Mouse (Mus musculus): ENCODE measurements around the gene Tubgcp5. TPM values are rescaled to one million over a fixed set of nuclear protein-coding genes. Genes with fewer than 3 reads are reported as not detected.
"Not testable (repeated sequence)": the region's sequence is repeated elsewhere in the genome, so short reads cannot be mapped to it uniquely, and the experiment has no call there.

The Tubgcp5 gene
- polyA plus RNA-seq (2016; fragmentation: Nextera tagmentation; extraction: Ambion mirVana), result 45.0 and 45.8 TPM in 2 replicates

DNA sequence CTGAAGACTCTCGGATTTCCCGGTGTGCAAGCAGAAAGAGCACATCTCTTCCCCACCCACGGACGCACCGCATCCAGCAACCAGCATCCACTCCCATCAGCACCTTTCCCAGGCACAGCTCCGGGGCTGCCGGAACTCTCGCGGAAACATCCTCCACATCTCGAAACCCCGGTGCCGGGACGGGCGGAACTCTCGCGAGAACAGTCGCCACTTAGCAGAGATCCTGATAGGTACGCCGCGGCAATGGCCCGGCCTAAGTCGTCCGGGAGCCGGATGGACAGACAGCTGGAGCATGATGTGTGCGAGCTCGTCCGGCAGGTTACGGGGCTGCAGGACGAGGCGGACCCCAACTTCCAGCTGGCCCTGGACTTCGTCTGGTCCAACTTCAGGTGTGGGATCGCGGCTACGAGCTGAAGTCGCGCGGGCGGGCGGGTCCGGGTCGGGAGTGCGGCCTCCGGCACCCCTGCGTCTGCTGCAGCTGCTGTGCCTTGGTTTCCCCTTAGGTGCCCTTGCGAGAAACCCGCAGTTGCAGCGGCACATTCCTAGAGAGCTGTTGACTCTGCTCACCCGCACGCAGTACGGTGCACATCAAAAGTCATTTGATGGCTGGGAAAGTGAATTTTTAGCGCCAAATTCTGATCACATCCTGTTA lies at the start of gene Tubgcp5:
Gene Tubgcp5, plus strand, starts transcription at position 203 of the 652 bp plus-strand sequence.
- H3K4me1 ChIP-seq, result peaks cover 14% of the 10 kb centered on the region
- WGBS, result under 1% methylated on average over 51 of the region's 51 CpGs
- H3K36me3 ChIP-seq, result peaks cover 29% of the 10 kb centered on the region
- no peaks in the 10 kb centered on the region for H3K9me3 ChIP-seq
- no peaks in the 10 kb centered on the region for H3K27me3 ChIP-seq
- peak within 1 kb of the TSS; percentile 81 for H3K4me3 ChIP-seq
- H3K27ac ChIP-seq (replicated peaks), result peak within 1 kb of the TSS; percentile 78
- ATAC-seq (ENCODE audit: low FRiP score, low read depth), result peak; percentile 99
- peak within 1 kb of the TSS; percentile 88 for H3K9ac ChIP-seq (replicated peaks)
- peak within 1 kb of the TSS; percentile 66 for H3K4me2 ChIP-seq (replicated peaks)

DNA sequence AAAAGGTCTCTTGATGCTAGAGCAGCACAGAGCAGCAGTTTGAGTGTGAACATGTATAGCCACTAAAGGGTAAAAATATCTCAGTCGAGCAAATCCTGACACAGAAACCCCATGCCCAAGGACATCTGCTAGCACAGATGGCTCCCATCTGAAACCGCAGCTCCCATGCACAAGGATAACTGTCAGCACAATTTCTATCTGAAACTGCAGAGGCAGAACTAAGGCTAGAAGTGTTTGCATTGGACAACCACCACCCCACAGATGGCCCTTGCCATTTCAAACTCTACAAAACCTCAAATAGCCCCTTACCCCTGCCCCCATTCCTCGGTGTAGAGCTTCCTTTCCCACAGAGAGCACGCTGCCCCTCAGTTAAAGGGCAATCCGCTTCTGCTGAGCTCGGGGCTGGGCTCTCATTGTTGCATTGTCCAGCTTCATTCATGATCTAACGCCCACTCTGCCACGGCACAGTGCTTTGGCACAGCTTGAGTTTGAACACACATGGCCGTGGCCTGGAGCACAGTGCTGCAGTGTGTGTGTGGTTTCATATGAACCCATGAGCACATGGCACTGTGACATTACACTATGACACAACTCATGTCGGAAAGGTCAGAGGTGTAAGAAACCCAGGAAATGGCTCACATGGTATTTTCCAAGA lies 49.3 kb upstream of the Tubgcp5 start:
- no peak overlapping the region for H3K4me3 ChIP-seq
- no peaks in the 10 kb centered on the region for H3K36me3 ChIP-seq
- no peak overlapping the region for H3K9ac ChIP-seq (replicated peaks)
- H3K27ac ChIP-seq (replicated peaks), result no peak overlapping the region
- 35% methylated on average over 10 of the region's 10 CpGs for WGBS
- H3K4me2 ChIP-seq (replicated peaks), result no peak overlapping the region
- ATAC-seq (ENCODE audit: low FRiP score, low read depth), result 0 out of 2 replicates have a peak, but pooled peaks have one; percentile 44
- H3K4me1 ChIP-seq, result peaks cover 8% of the 10 kb centered on the region
- H3K9me3 ChIP-seq, result no peaks in the 10 kb centered on the region
- no peaks in the 10 kb centered on the region for H3K27me3 ChIP-seq

DNA sequence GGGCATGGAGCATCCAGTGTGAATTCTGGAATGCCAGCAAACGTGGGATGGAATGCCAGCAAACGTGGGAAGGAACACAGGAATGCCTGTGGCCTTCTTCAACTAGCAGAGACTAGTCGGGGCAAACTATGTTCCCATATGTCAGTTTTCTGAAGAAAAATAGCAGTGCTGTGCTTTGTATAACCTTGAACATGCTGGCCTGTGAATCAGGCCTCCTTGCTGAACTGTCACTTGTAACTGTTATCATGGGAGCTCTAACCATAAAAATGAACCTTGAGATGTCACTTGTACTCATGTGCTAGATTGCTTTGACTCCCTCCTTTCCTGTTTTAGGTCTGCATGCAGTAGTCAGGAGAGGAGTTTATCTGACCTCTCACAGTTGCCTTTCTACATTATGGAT lies 43.1 kb upstream of the Tubgcp5 start:
- Histone ChIP-seq H3K4me3 (no peak overlapping the region), H3K36me3 (no peaks in the 10 kb centered on the region), H3K27ac (replicated peaks) (no peak overlapping the region), H3K9me3 (no peaks in the 10 kb centered on the region), H3K9ac (replicated peaks) (no peak overlapping the region), H3K27me3 (no peaks in the 10 kb centered on the region), H3K4me2 (replicated peaks) (no peak overlapping the region), H3K4me1 (no peaks in the 10 kb centered on the region)
- no peak for ATAC-seq (ENCODE audit: low FRiP score, low read depth)
- WGBS, result 86% methylated on average over 3 of the region's 3 CpGs

DNA sequence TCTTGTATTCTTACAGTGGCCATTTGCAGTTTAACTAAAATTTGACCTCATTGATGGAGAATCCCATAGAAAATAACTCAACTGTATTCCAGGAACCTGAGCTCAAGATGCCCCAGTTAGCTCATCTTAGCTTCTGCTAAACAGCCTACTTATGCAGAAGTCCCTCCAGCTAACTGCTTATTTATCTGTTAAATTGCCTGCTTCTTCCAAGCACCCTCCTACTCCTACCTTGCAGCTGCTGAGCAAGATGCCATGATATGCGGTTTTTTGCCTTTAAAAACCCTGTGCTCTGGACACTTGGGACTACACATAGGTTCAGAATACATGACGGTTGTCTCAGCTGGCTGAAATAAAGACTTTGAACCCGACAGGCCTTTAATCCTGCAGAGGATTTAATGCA lies 34.6 kb upstream of the Tubgcp5 start:
- WGBS, result 52% methylated on average over 3 of the region's 3 CpGs
- H3K27me3 ChIP-seq, result no peaks in the 10 kb centered on the region
- ATAC-seq (ENCODE audit: low FRiP score, low read depth), result no peak
- no peaks in the 10 kb centered on the region for H3K36me3 ChIP-seq
- no peak overlapping the region for H3K27ac ChIP-seq (replicated peaks)
- no peak overlapping the region for H3K4me3 ChIP-seq
- no peak overlapping the region for H3K9ac ChIP-seq (replicated peaks)
- H3K9me3 ChIP-seq, result no peaks in the 10 kb centered on the region
- H3K4me2 ChIP-seq (replicated peaks), result no peak overlapping the region
- H3K4me1 ChIP-seq, result no peaks in the 10 kb centered on the region

DNA sequence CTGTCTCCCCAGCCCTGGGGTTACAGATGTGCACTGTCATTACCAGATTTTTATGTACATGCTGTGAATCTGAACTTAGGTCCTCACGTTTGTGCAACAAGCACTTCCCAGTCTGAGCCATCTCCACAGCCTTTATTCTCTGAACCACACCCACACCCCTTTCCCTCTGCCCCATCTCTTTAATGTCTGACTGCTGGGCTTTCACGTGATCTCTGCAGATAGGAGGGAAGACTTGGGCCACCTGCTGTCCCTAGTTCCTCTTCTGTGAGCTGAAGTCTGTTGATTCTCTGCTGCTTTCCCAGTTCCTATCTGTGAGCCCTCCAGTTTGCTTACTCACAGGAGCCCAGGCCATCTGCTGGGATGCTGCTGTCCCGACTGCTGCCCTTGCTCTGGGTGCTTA lies 26.0 kb upstream of the Tubgcp5 start, which contains the start of gene Siglech:
Gene Siglech, plus strand, starts transcription at position 253 of the 400 bp plus-strand sequence.
- H3K36me3 ChIP-seq, result no peaks in the 10 kb centered on the region
- ATAC-seq (ENCODE audit: low FRiP score, low read depth), result no peak
- no peak within 1 kb of the TSS for H3K4me3 ChIP-seq
- H3K27ac ChIP-seq (replicated peaks), result no peak within 1 kb of the TSS
- no peaks in the 10 kb centered on the region for H3K27me3 ChIP-seq
- no peaks in the 10 kb centered on the region for H3K4me1 ChIP-seq
- 42% methylated on average over 3 of the region's 3 CpGs for WGBS
- no peak within 1 kb of the TSS for H3K9ac ChIP-seq (replicated peaks)
- H3K9me3 ChIP-seq, result no peaks in the 10 kb centered on the region
- no peak within 1 kb of the TSS for H3K4me2 ChIP-seq (replicated peaks)

DNA sequence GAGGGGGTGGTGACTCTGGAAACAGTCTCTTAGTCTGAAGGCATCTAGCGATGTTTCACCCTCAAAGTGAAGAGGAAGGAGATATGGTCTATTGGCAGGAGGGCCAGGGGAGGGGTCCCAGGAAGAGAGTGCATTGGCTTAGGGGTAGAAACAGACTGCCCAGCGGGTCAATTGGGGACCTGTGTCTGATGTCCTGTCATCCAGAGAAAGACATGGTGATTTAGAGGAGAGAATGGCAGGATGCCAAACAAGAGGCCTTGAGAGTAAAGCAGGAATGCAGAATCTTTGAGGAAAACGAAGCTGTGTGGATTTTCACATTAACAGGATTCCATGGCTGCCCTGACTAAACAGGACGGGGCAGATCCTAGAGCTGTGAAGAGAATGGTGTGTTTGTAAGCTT lies 13.9 kb upstream of the Tubgcp5 start:
- no peaks in the 10 kb centered on the region for H3K4me1 ChIP-seq
- no peak for ATAC-seq (ENCODE audit: low FRiP score, low read depth)
- no peak overlapping the region for H3K4me3 ChIP-seq
- no peak overlapping the region for H3K9ac ChIP-seq (replicated peaks)
- no peak overlapping the region for H3K4me2 ChIP-seq (replicated peaks)
- no peaks in the 10 kb centered on the region for H3K27me3 ChIP-seq
- no peaks in the 10 kb centered on the region for H3K9me3 ChIP-seq
- no peak overlapping the region for H3K27ac ChIP-seq (replicated peaks)
- no peaks in the 10 kb centered on the region for H3K36me3 ChIP-seq
- WGBS, result 81% methylated on average over 4 of the region's 4 CpGs

DNA sequence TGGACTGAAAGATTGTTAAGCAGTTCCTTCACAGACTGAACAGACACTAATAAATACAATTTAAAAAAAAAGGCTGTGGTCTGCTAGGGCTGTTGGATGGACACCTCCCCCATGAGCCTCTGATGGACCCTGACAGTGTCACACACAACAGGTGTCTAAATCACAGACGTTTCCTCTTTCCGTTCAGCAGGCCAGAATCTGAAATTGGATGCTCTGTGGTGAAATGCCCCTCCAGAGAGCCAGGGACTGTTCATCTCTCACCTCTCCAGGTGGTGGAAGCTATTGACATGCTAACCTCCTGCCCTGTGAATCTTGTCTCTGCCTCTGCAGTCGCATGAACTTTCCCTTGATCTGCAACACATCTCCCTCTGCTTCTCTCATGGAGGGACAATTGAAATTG lies 11.5 kb upstream of the Tubgcp5 start:
- no peak for ATAC-seq (ENCODE audit: low FRiP score, low read depth)
- no peaks in the 10 kb centered on the region for H3K9me3 ChIP-seq
- H3K27ac ChIP-seq (replicated peaks), result no peak overlapping the region
- no peak overlapping the region for H3K9ac ChIP-seq (replicated peaks)
- H3K27me3 ChIP-seq, result no peaks in the 10 kb centered on the region
- H3K4me3 ChIP-seq, result no peak overlapping the region
- no peaks in the 10 kb centered on the region for H3K36me3 ChIP-seq
- WGBS, result 71% methylated on average over 3 of the region's 3 CpGs
- no peak overlapping the region for H3K4me2 ChIP-seq (replicated peaks)
- no peaks in the 10 kb centered on the region for H3K4me1 ChIP-seq

DNA sequence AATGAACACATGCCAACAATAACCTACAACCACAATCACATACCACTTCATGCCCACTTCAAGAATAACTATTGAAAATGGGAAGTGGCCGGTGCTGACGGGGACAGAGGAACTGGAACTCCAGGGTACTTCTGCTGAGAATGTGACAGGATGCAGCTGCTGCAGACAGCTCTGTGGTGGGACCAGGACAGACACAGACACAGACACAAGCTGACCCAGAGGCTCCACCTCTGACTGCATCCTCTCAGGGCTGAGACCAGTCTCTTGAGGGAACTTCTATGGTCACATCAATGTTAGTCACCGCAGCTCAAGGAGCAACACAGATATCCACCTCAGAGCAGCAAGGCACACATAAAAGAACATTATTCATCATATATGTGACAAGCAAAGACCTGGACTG lies 9.4 kb upstream of the Tubgcp5 start:
- no peaks in the 10 kb centered on the region for H3K27me3 ChIP-seq
- no peak overlapping the region for H3K27ac ChIP-seq (replicated peaks)
- H3K36me3 ChIP-seq, result no peaks in the 10 kb centered on the region
- no peak for ATAC-seq (ENCODE audit: low FRiP score, low read depth)
- no peak overlapping the region for H3K4me2 ChIP-seq (replicated peaks)
- H3K4me1 ChIP-seq, result no peaks in the 10 kb centered on the region
- no peaks in the 10 kb centered on the region for H3K9me3 ChIP-seq
- H3K4me3 ChIP-seq, result no peak overlapping the region
- no peak overlapping the region for H3K9ac ChIP-seq (replicated peaks)
- 85% methylated on average over 3 of the region's 3 CpGs for whole genome bisulfite sequencing

DNA sequence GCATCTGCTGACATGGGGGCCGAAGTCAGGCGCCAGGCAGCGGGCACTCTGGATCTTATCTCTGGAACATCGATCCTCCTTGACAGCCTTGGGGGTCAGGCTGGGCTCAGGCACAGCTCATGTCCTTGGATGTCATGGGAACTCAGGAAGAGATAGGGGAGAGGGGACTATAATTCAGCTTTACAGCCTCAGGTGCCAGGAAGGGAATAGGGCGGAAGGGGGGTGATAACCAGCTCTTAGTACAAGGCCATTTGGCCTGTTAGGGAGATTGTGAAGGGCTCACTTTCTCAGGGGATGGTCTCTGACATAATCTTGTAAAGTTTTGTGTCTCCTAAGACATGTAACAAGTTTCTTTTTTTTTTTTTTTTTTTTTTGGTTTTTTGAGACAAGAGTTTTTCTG lies 3.4 kb upstream of the Tubgcp5 start:
- not testable (repeated sequence) for H3K27ac ChIP-seq (replicated peaks); H3K4me3 ChIP-seq; H3K9me3 ChIP-seq; H3K9ac ChIP-seq (replicated peaks); H3K27me3 ChIP-seq; ATAC-seq (ENCODE audit: low FRiP score, low read depth); H3K36me3 ChIP-seq; H3K4me2 ChIP-seq (replicated peaks)
- peaks cover 14% of the 10 kb centered on the region for H3K4me1 ChIP-seq
- 88% methylated on average over 5 of the region's 5 CpGs for WGBS

DNA sequence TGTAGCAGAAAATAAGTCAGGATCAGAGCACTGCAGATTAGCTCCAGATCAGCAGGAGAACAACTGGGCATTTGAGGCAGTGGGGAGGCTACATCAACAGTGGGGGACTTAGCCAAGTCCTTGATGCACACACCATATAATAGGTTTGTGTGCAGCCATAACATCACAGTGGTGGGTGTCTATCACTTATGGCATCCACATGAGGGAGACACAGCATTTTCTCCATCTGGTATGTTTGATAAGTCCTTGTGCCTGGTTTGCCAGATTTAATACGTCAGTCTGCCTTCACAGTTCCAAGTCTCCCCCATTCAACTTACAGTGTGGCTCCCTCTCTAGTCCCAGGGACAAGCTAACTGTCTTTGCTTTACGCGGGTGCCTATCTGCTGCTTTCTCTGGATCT lies 1.7 kb upstream of the Tubgcp5 start:
- H3K4me1 ChIP-seq, result peaks cover 14% of the 10 kb centered on the region
- 67% methylated on average over 3 of the region's 3 CpGs for WGBS
- no peaks in the 10 kb centered on the region for H3K27me3 ChIP-seq
- no peak overlapping the region for H3K4me3 ChIP-seq
- H3K36me3 ChIP-seq, result peaks cover 14% of the 10 kb centered on the region
- 0 out of 2 replicates have a peak overlapping the region, but pooled peaks have one; percentile 1 for H3K27ac ChIP-seq (replicated peaks)
- H3K9ac ChIP-seq (replicated peaks), result no peak overlapping the region
- no peaks in the 10 kb centered on the region for H3K9me3 ChIP-seq
- H3K4me2 ChIP-seq (replicated peaks), result no peak overlapping the region
- no peak for ATAC-seq (ENCODE audit: low FRiP score, low read depth)

DNA sequence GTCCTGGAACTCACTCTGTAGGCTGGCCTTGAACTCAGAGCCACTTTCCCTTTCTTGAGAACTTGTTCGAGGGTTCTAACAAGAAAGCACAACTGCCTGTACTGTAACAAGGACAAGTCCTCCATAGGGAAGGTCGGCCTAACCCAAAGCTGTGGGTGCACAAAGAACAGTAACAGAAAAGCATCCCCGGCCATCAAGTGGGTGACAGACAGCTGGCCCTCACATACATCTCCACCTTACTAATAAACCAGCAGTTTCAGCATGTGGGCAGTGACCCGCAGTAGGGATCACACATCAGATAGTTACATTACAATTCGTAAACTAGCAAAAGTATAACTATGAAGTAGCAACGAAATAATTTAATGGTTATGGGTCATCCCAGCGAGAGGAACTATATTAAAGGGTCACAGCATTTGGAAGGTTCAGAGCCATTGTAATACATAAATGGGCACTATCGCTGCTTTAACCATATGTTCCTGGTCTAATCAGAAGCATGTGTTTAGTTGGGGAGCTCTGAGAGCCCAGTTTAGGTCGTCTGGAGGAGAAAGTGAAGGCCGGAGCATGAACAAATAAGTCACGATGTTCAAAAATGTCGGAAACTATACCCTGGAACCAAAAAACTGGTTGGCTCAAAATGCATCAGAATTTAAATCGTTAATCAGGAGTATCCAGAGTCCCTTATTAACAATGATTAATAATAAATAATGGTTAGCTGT lies 560 bp upstream of the Tubgcp5 start:
- H3K27me3 ChIP-seq, result no peaks in the 10 kb centered on the region
- peak overlapping the region; percentile 78 for H3K27ac ChIP-seq (replicated peaks)
- H3K4me2 ChIP-seq (replicated peaks), result peak overlapping the region; percentile 66
- WGBS, result 37% methylated on average over 13 of the region's 13 CpGs
- no peaks in the 10 kb centered on the region for H3K9me3 ChIP-seq
- H3K9ac ChIP-seq (replicated peaks), result peak overlapping the region; percentile 88
- H3K36me3 ChIP-seq, result peaks cover 23% of the 10 kb centered on the region
- peak overlapping the region; percentile 81 for H3K4me3 ChIP-seq
- H3K4me1 ChIP-seq, result peaks cover 14% of the 10 kb centered on the region
- peak; percentile 34; the same call in 1 of the 2 replicates for ATAC-seq (ENCODE audit: low FRiP score, low read depth)

DNA sequence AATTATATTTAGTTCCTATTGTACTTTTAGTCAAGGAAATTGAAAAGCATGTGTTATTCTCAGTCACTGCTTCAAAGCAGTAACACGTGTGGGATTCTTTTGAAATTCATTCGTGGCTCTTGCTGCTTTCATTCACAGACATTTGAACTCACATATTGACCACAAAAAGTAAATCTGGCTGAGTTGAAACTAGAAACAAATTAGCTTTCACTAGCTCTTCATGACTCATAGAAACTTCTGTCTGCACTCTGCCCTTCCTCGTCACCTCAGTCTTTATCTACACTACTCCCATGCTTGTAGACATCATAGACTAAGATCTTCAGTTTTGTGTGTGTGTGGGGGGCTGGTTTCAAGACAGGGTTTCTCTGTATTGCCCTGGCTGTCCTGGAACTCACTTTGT lies 6.0 kb downstream of the Tubgcp5 start:
- Histone ChIP-seq H3K4me3 (no peak overlapping the region), H3K4me1 (peaks cover 3% of the 10 kb centered on the region), H3K4me2 (replicated peaks) (no peak overlapping the region), H3K36me3 (peaks cover 76% of the 10 kb centered on the region), H3K27me3 (no peaks in the 10 kb centered on the region), H3K27ac (replicated peaks) (no peak overlapping the region), H3K9me3 (no peaks in the 10 kb centered on the region), H3K9ac (replicated peaks) (no peak overlapping the region)
- 91% methylated on average over 3 of the region's 3 CpGs for WGBS
- no peak for ATAC-seq (ENCODE audit: low FRiP score, low read depth)

All from midbrain, embryonic 12.5 days (tissue).